Comparison of ENCODE assay signal across 9 mouse cellular contexts in genomic region chr11:114198317-114199032, GRCm38 (mm10).
DNase-seq lines count a peak whose midpoint lies in the region; ATAC-seq and TF ChIP-seq lines count a peak whose summit lies in the region.
"Had no signal": no experiment of that assay in that cellular context is flagged by ENCODE, and none has a peak within 500 bp of the region (broad histone marks: within the 10 kb centered on the region; RNA-seq: fewer than 3 reads in every experiment).

No protein-coding gene starts in this region.

- H3K4me3 ChIP-seq in forebrain, embryonic 15.5 days, result no peak overlapping the region
- peak overlapping the region; percentile 28 for H3K4me3 ChIP-seq in heart, embryonic 15.5 days
- H3K4me3 ChIP-seq in kidney, postnatal 0 days (replicated peaks; ENCODE audit: low read depth, low read length), result no peak overlapping the region
- H3K4me3 ChIP-seq in limb, embryonic 13.5 days, result peak overlapping the region; percentile 11; the same call in 1 of the 2 replicates

- WGBS in forebrain, embryonic 15.5 days, result 42% methylated on average over 15 of the region's 15 CpGs
- 11% methylated on average over 15 of the region's 15 CpGs for WGBS in heart, embryonic 15.5 days
- 23% methylated on average over 15 of the region's 15 CpGs for WGBS in kidney, postnatal 0 days
- WGBS in limb, embryonic 13.5 days, result 26% methylated on average over 15 of the region's 15 CpGs

- H3K27ac ChIP-seq in forebrain, embryonic 15.5 days (replicated peaks), result peak overlapping the region; percentile 67
- H3K27ac ChIP-seq in heart, embryonic 15.5 days, result peak overlapping the region; percentile 94
- H3K27ac ChIP-seq in kidney, postnatal 0 days, result no peak overlapping the region
- H3K27ac ChIP-seq in limb, embryonic 13.5 days, result peak overlapping the region; percentile 87
- H3K27ac ChIP-seq: macrophage had no signal

- H3K9ac ChIP-seq in forebrain, embryonic 15.5 days (replicated peaks), result no peak overlapping the region
- H3K9ac ChIP-seq in heart, embryonic 15.5 days, result peak overlapping the region; percentile 10; the same call in 1 of the 2 replicates
- no peak overlapping the region for H3K9ac ChIP-seq in kidney, postnatal 0 days (ENCODE audit: low read depth, low read length)
- H3K9ac ChIP-seq in limb, embryonic 13.5 days, result no peak overlapping the region

- DNase-seq in thymus, postnatal 4 days, result peak; percentile 29
- no peak for DNase-seq in thymus, postnatal 25 days
- DNase-seq in kidney, postnatal 0 days (ENCODE audit: low spot score), result peak; percentile 94
- peak; percentile 87 for DNase-seq in ovary, adult 18-20 months (ENCODE audit: low spot score)
- peak; percentile 67 for DNase-seq in yolk sac, embryonic 10.5 days (ENCODE audit: low spot score)

- H3K36me3 ChIP-seq in forebrain, embryonic 15.5 days, result no peaks in the 10 kb centered on the region
- H3K36me3 ChIP-seq in heart, embryonic 15.5 days, result no peaks in the 10 kb centered on the region
- H3K36me3 ChIP-seq in kidney, postnatal 0 days (ENCODE audit: insufficient read depth, low read length), result no peaks in the 10 kb centered on the region
- H3K36me3 ChIP-seq in limb, embryonic 13.5 days, result no peaks in the 10 kb centered on the region

- peaks cover 20% of the 10 kb centered on the region for H3K4me1 ChIP-seq in forebrain, embryonic 15.5 days
- H3K4me1 ChIP-seq in heart, embryonic 15.5 days (replicated peaks), result peaks cover 30% of the 10 kb centered on the region
- peaks cover 8% of the 10 kb centered on the region; the same call in 1 of the 2 replicates for H3K4me1 ChIP-seq in kidney, postnatal 0 days (replicated peaks; ENCODE audit: insufficient read depth, low read length)
- peaks cover 75% of the 10 kb centered on the region for H3K4me1 ChIP-seq in limb, embryonic 13.5 days

- no peaks in the 10 kb centered on the region for H3K9me3 ChIP-seq in forebrain, embryonic 15.5 days
- no peaks in the 10 kb centered on the region for H3K9me3 ChIP-seq in heart, embryonic 15.5 days (replicated peaks)
- H3K9me3 ChIP-seq in kidney, postnatal 0 days (replicated peaks; ENCODE audit: low read length), result no peaks in the 10 kb centered on the region
- no peaks in the 10 kb centered on the region for H3K9me3 ChIP-seq in limb, embryonic 13.5 days

- TF ChIP-seq CTCF in kidney, postnatal 0 days (IDR thresholded peaks at IDR 0.05; ENCODE audit: low read depth), result no peak

- no peaks in the 10 kb centered on the region for H3K27me3 ChIP-seq in forebrain, embryonic 15.5 days
- H3K27me3 ChIP-seq in heart, embryonic 15.5 days, result no peaks in the 10 kb centered on the region
- no peaks in the 10 kb centered on the region for H3K27me3 ChIP-seq in kidney, postnatal 0 days (ENCODE audit: insufficient read depth, low read length)
- 0 out of 2 replicates have a peak, but pooled peaks cover under 1% of the 10 kb centered on the region for H3K27me3 ChIP-seq in limb, embryonic 13.5 days

- no peak overlapping the region for H3K4me2 ChIP-seq in forebrain, embryonic 15.5 days (replicated peaks)
- peak overlapping the region; percentile 53 for H3K4me2 ChIP-seq in heart, embryonic 15.5 days
- H3K4me2 ChIP-seq in kidney, postnatal 0 days (ENCODE audit: low read length), result 0 out of 2 replicates have a peak overlapping the region, but pooled peaks have one; percentile 10
- peak overlapping the region; percentile 52 for H3K4me2 ChIP-seq in limb, embryonic 13.5 days (replicated peaks)

- ATAC-seq in forebrain, embryonic 15.5 days (replicated peaks), result peak; percentile 88
- peak; percentile 97 for ATAC-seq in heart, embryonic 15.5 days (replicated peaks; ENCODE audit: insufficient number of reproducible peaks, insufficient read depth, low FRiP score, low read depth)
- ATAC-seq in kidney, postnatal 0 days (replicated peaks; ENCODE audit: low FRiP score, low read depth), result peak; percentile 78
- peak; percentile 96 for ATAC-seq in limb, embryonic 13.5 days (ENCODE audit: low FRiP score, low read depth)

Comparison
In these comparisons a context has a peak if more than half of its experiments do, and no peak if none do; other contexts are left out.
1. H3K4me3 ChIP-seq: peak in heart, embryonic 15.5 days (single experiment) and limb, embryonic 13.5 days (single experiment); none in forebrain, embryonic 15.5 days (single experiment) and kidney, postnatal 0 days (single experiment).
2. Peak in every context shown above with its lines, with median percentiles within 50 percentile points of each other: ATAC-seq.